Mouse (Mus musculus): ENCODE data around the gene Mms22l. TPM values are rescaled to one million over a fixed set of nuclear protein-coding genes. Genes with fewer than 3 reads are reported as not detected.
"Not testable (repeated sequence)": the region's sequence is repeated elsewhere in the genome, so short reads cannot be mapped to it uniquely, and the experiment has no call there.

Gene Mms22l
- total RNA-seq, 1 experiment from 2014 or later: 6.2 TPM

GRCm38 (mm10) chr4:24620440-24620839 lies 124.2 kb downstream of the Mms22l start:
- DNase-seq: no peak

- DNase-seq: no peak
Measured at GRCm38 (mm10) chr4:24621422-24622187, 125.4 kb downstream of the Mms22l start.

- DNase-seq: peak; percentile 49
Measured at GRCm38 (mm10) chr4:24625951-24626584, 129.8 kb downstream of the Mms22l start.

- DNase-seq: peak; percentile 36
Measured at GRCm38 (mm10) chr4:24626686-24627085, 130.4 kb downstream of the Mms22l start.

- DNase-seq: no peak
Measured at GRCm38 (mm10) chr4:24627871-24628270, 131.6 kb downstream of the Mms22l start.

- DNase-seq: no peak
Measured at GRCm38 (mm10) chr4:24630430-24630829, 134.2 kb downstream of the Mms22l start.

- DNase-seq: no peak
Measured at GRCm38 (mm10) chr4:24631177-24631911, 135.1 kb downstream of the Mms22l start.

- no peak for DNase-seq
Measured at GRCm38 (mm10) chr4:24642306-24642705, 146.1 kb downstream of the Mms22l start.

- not testable (repeated sequence) for DNase-seq
Measured at GRCm38 (mm10) chr4:24644735-24645134, 148.5 kb downstream of the Mms22l start.

Data from adrenal gland, postnatal 14 days (tissue).